Mouse (Mus musculus): ENCODE results near the gene Sdf4. TPM values are rescaled to one million over a fixed set of nuclear protein-coding genes. Genes with fewer than 3 reads are reported as not detected.

The Sdf4 gene
- 118 and 137 TPM in 2 replicates for polyA plus RNA-seq (2015; fragmentation: Nextera tagmentation; extraction: Ambion mirVana)

DNA sequence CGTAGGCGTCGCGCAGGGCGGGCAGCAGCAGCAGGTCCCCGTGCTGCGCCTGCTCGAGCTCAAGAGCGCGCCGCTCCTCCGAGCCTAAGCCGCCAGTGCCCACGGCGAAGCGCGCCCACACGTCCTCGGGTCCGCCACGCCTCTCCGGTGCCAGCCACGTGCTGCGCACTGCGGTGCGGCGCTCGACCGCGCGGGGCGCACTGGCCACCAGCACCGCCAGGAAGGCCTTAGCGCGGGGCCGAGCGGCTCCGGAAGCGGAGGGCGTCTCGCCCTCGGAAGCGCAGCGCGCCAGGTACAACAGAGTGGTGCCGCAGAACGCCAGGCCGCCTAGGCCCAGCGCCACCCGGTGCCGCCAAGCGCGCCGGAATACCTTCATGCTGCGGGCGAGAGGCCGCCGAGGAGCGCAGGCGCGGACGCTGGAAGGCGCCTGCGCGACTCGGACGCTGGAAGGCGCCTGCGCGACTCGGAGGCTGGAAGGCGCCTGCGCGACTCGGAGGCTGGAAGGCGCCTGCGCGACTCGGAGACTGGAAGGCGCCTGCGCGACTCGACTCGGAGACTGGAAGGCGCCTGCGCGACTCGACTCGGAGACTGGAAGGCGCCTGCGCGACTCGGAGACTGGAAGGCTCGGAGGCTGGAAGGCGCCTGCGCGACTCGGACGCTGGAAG is at the start of gene Sdf4, which contains the start of gene B3galt6:
Sdf4 (plus strand) TSS at position 632 of the 665 bp plus-strand sequence.
B3galt6 (minus strand) TSS at position 409 of the 665 bp plus-strand sequence.
- WGBS = under 1% methylated on average over 97 of the region's 99 CpGs
- peak within 1 kb of the TSS; percentile 99 for H3K27ac ChIP-seq (replicated peaks)
- no peaks in the 10 kb centered on the region for H3K27me3 ChIP-seq (replicated peaks)
- peak; percentile 89 for ATAC-seq (ENCODE audit: low FRiP score)
- peaks cover 11% of the 10 kb centered on the region for H3K36me3 ChIP-seq
- peak within 1 kb of the TSS; percentile 99 for H3K4me2 ChIP-seq
- no peaks in the 10 kb centered on the region for H3K9me3 ChIP-seq (replicated peaks)
- peak within 1 kb of the TSS; percentile 82 for H3K9ac ChIP-seq (replicated peaks)
- H3K4me3 ChIP-seq (replicated peaks) = peak within 1 kb of the TSS; percentile 70
- peaks cover 41% of the 10 kb centered on the region for H3K4me1 ChIP-seq

DNA sequence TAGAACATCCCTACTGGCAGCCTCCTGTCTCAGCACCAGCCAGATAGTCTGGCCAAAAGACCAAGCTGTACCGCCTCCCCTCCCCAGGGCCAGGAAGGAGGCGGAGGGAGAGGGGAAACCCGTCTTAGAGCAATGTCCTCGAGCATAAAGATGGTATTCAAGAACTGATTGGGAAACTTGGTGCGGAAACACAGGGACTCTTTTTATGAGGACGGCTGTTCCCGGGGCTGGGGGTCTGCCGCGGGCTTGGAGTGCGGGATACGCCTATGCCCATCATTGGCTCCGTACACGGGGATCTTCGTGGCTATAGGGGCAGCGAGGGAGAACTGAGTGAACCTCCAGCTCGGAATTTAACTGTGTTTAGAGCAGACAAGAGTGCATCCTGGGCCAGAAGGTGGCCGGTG is 49.6 kb upstream of the Sdf4 start:
- under 1% methylated on average over 17 of the region's 17 CpGs for WGBS
- peaks cover 30% of the 10 kb centered on the region for H3K4me1 ChIP-seq
- peak overlapping the region; percentile 90 for H3K4me3 ChIP-seq (replicated peaks)
- H3K9me3 ChIP-seq (replicated peaks) = no peaks in the 10 kb centered on the region
- peak overlapping the region; percentile 89 for H3K9ac ChIP-seq (replicated peaks)
- H3K27ac ChIP-seq (replicated peaks) = peak overlapping the region; percentile 90
- peak overlapping the region; percentile 96 for H3K4me2 ChIP-seq
- peaks cover 15% of the 10 kb centered on the region; the same call in 1 of the 2 replicates for H3K36me3 ChIP-seq
- 0 out of 2 replicates have a peak, but pooled peaks cover 6% of the 10 kb centered on the region for H3K27me3 ChIP-seq (replicated peaks)
- peak; percentile 60 for ATAC-seq (ENCODE audit: low FRiP score)

DNA sequence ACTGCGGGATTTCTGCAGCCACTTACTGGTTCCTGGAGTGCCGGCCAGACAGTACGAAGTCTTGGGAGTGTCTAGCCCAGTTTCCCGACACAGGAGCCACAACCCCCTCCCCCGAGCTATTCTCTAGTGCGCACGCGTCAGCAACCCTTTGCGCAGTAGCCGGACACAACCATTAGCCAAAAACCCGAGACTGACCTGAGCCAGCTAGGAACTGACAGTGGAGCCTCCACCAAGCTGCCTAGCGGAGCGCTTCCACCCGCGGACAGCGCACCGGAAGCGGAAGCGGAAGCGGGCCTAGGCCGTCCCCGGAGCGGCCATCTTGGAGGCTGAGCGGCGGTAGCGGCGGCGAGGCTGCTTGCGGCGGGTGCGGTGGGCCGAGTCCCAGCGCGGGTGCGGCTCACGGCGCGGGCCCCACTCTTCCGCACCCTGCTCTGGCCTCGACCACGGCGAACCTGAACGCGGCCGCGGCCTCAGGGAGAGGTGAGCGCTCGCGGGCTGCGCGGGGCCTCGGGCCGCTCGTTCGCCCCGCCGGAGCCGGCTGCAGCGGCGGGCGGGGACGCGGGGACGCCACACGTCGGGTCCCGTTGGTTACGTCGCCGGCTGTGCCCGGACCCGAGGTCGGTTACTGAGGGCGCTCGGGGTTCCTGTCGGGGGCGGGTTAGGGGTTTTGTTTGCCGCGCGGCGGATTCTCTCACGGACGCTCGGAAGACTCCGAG is 49.0 kb upstream of the Sdf4 start, which contains the start of gene Ube2j2:
Ube2j2 (plus strand) TSS at position 298 of the 716 bp plus-strand sequence.
- H3K9ac ChIP-seq (replicated peaks) = peak within 1 kb of the TSS; percentile 89
- no peaks in the 10 kb centered on the region for H3K9me3 ChIP-seq (replicated peaks)
- H3K36me3 ChIP-seq = peaks cover 20% of the 10 kb centered on the region
- ATAC-seq (ENCODE audit: low FRiP score) = peak; percentile 97
- WGBS = under 1% methylated on average over 83 of the region's 85 CpGs
- H3K27me3 ChIP-seq (replicated peaks) = 0 out of 2 replicates have a peak, but pooled peaks cover 6% of the 10 kb centered on the region
- H3K4me3 ChIP-seq (replicated peaks) = peak within 1 kb of the TSS; percentile 90
- peak within 1 kb of the TSS; percentile 96 for H3K4me2 ChIP-seq
- H3K27ac ChIP-seq (replicated peaks) = peak within 1 kb of the TSS; percentile 90
- peaks cover 30% of the 10 kb centered on the region for H3K4me1 ChIP-seq

DNA sequence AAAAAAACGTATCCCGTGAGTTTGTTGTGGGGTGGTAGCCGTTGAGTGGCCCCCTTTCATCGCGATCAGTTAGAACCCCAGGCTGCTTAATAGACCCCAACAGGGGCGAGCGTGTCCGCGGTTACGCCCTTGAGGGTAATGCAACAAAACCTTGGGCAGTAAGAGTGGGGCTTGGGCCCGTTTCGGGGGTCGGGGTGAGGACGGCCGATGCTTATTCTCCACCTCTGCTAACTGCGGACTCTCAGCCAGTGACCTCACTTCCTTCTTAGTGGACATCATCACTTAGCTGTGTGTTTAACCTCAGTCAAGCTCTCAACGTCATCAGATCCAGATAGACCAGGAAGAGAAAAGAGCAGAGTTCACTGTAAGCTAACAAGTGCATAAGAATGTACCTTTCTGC is 48.4 kb upstream of the Sdf4 start:
- Histone ChIP-seq H3K27me3 (replicated peaks) (0 out of 2 replicates have a peak, but pooled peaks cover 6% of the 10 kb centered on the region), H3K4me1 (peaks cover 30% of the 10 kb centered on the region), H3K27ac (replicated peaks) (peak overlapping the region; percentile 90), H3K9ac (replicated peaks) (peak overlapping the region; percentile 89), H3K36me3 (peaks cover 25% of the 10 kb centered on the region), H3K4me3 (replicated peaks) (peak overlapping the region; percentile 90), H3K9me3 (replicated peaks) (no peaks in the 10 kb centered on the region), H3K4me2 (peak overlapping the region; percentile 96)
- under 1% methylated on average over 17 of the region's 17 CpGs for WGBS
- ATAC-seq (ENCODE audit: low FRiP score) = peak; percentile 9

GRCm38 (mm10) chr4:155947094-155947493 is 45.6 kb upstream of the Sdf4 start:
- Histone ChIP-seq H3K36me3 (peaks cover 52% of the 10 kb centered on the region), H3K27me3 (replicated peaks) (no peaks in the 10 kb centered on the region), H3K4me1 (peaks cover 30% of the 10 kb centered on the region), H3K4me3 (replicated peaks) (no peak overlapping the region), H3K27ac (replicated peaks) (no peak overlapping the region), H3K9me3 (replicated peaks) (no peaks in the 10 kb centered on the region), H3K4me2 (no peak overlapping the region), H3K9ac (replicated peaks) (no peak overlapping the region)
- ATAC-seq (ENCODE audit: low FRiP score) = no peak

DNA sequence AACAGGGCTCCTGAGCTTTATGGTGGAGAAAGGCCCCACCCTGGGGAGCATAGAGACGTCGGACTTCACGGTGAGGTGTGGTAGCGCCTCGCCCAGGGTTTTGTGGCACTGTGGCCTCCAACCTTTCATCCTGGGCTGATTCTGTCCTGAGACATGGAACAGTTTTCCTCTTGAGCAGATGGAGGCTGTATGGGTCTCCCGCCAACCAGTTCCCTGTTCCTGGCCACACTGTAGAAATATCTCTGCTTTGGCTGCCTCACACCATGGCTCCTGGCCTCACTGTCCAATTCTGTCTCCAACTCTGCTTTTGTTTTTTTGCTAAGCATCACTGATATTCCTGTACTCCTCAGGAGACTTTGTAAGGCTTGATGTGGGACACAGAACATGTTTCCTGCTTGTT is 37.2 kb upstream of the Sdf4 start:
- Histone ChIP-seq H3K27me3 (replicated peaks) (no peaks in the 10 kb centered on the region), H3K9ac (replicated peaks) (no peak overlapping the region), H3K9me3 (replicated peaks) (no peaks in the 10 kb centered on the region), H3K4me3 (replicated peaks) (no peak overlapping the region), H3K36me3 (peaks cover 70% of the 10 kb centered on the region), H3K4me1 (no peaks in the 10 kb centered on the region), H3K27ac (replicated peaks) (no peak overlapping the region), H3K4me2 (no peak overlapping the region)
- no peak for ATAC-seq (ENCODE audit: low FRiP score)
- WGBS = 94% methylated on average over 6 of the region's 6 CpGs

DNA sequence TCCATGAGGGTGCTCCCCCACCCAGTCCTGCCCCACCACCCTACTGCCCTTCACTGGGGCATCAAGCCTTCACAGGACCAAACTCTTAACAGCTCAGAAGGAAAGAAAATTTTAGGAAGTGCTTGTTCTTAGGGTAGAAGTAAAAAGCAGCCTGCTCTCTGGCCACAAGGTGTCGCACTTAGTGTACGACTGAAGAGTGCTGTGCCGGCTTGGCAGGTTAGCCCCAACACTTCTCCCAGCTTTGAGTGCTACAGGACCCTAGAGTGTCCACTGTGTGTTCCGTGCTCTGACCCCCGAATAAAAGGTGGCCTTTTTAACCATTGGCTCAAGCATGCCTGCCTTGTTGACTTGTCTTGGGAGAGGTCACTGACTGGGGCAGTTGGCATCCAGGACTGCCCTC is 33.4 kb upstream of the Sdf4 start:
- H3K9ac ChIP-seq (replicated peaks) = no peak overlapping the region
- no peak overlapping the region for H3K4me3 ChIP-seq (replicated peaks)
- H3K4me1 ChIP-seq = peaks cover 15% of the 10 kb centered on the region
- peaks cover 37% of the 10 kb centered on the region for H3K36me3 ChIP-seq
- H3K27me3 ChIP-seq (replicated peaks) = no peaks in the 10 kb centered on the region
- no peaks in the 10 kb centered on the region for H3K9me3 ChIP-seq (replicated peaks)
- no peak overlapping the region for H3K4me2 ChIP-seq
- peak; percentile 66; the same call in 1 of the 2 replicates for ATAC-seq (ENCODE audit: low FRiP score)
- H3K27ac ChIP-seq (replicated peaks) = no peak overlapping the region
- 9% methylated on average over 5 of the region's 5 CpGs for WGBS

GRCm38 (mm10) chr4:155962167-155962971 is 30.3 kb upstream of the Sdf4 start, which contains the start of gene C1qtnf12:
TSS of gene C1qtnf12 (plus strand) at chr4:155962318.
- peaks cover 15% of the 10 kb centered on the region for H3K4me1 ChIP-seq
- H3K9me3 ChIP-seq (replicated peaks) = no peaks in the 10 kb centered on the region
- peaks cover 38% of the 10 kb centered on the region for H3K36me3 ChIP-seq
- WGBS = 1% methylated on average over 40 of the region's 42 CpGs
- no peaks in the 10 kb centered on the region for H3K27me3 ChIP-seq (replicated peaks)
- 0 out of 2 replicates have a peak within 1 kb of the TSS, but pooled peaks have one; percentile 41 for H3K27ac ChIP-seq (replicated peaks)
- ATAC-seq (ENCODE audit: low FRiP score) = no peak
- H3K4me2 ChIP-seq = peak within 1 kb of the TSS; percentile 75
- peak within 1 kb of the TSS; percentile 57 for H3K9ac ChIP-seq (replicated peaks)
- H3K4me3 ChIP-seq (replicated peaks) = peak within 1 kb of the TSS; percentile 42

- H3K4me3 ChIP-seq (replicated peaks) = peak overlapping the region; percentile 42; the same call in 1 of the 2 replicates
- H3K27ac ChIP-seq (replicated peaks) = no peak overlapping the region
- H3K27me3 ChIP-seq (replicated peaks) = no peaks in the 10 kb centered on the region
- H3K36me3 ChIP-seq = peaks cover 30% of the 10 kb centered on the region
- peak overlapping the region; percentile 57; the same call in 1 of the 2 replicates for H3K9ac ChIP-seq (replicated peaks)
- WGBS = 71% methylated on average over 7 of the region's 7 CpGs
- peak overlapping the region; percentile 75 for H3K4me2 ChIP-seq
- H3K4me1 ChIP-seq = peaks cover 15% of the 10 kb centered on the region
- no peaks in the 10 kb centered on the region for H3K9me3 ChIP-seq (replicated peaks)
- ATAC-seq (ENCODE audit: low FRiP score) = no peak
These were observed 29.6 kb upstream of the Sdf4 start for GRCm38 (mm10) chr4:155963106-155963505.

- Histone ChIP-seq H3K9me3 (replicated peaks) (no peaks in the 10 kb centered on the region), H3K9ac (replicated peaks) (no peak overlapping the region), H3K27me3 (replicated peaks) (no peaks in the 10 kb centered on the region), H3K4me1 (peaks cover 15% of the 10 kb centered on the region), H3K4me3 (replicated peaks) (no peak overlapping the region), H3K36me3 (peaks cover 23% of the 10 kb centered on the region), H3K4me2 (no peak overlapping the region), H3K27ac (replicated peaks) (no peak overlapping the region)
- 95% methylated on average over 11 of the region's 11 CpGs for WGBS
- ATAC-seq (ENCODE audit: low FRiP score) = no peak
These were observed 28.3 kb upstream of the Sdf4 start for GRCm38 (mm10) chr4:155964396-155964795.

GRCm38 (mm10) chr4:155969043-155969653 is 23.5 kb upstream of the Sdf4 start:
- no peak overlapping the region for H3K9ac ChIP-seq (replicated peaks)
- 85% methylated on average over 13 of the region's 13 CpGs for WGBS

More at GRCm38 (mm10) chr4:155969043-155969653, 23.5 kb upstream of the Sdf4 start:
- no peak for ATAC-seq (ENCODE audit: low FRiP score)
- Histone ChIP-seq H3K9me3 (replicated peaks) (no peaks in the 10 kb centered on the region), H3K4me1 (no peaks in the 10 kb centered on the region), H3K4me2 (no peak overlapping the region), H3K36me3 (peaks cover 23% of the 10 kb centered on the region), H3K4me3 (replicated peaks) (no peak overlapping the region), H3K27me3 (replicated peaks) (no peaks in the 10 kb centered on the region), H3K27ac (replicated peaks) (no peak overlapping the region)
